Mouse (Mus musculus): ENCODE measurements around the gene Rbck1. TPM values are rescaled to one million over a fixed set of nuclear protein-coding genes. Genes with fewer than 3 reads are reported as not detected.

Rbck1 gene
- polyA plus RNA-seq, 1 experiment from 2014 or later = 107 TPM

Other genes with a start within 250 kb of the Rbck1 start
- 22.5 and 23.4 TPM in 2 replicates for gene Srxn1, start 227.1 kb downstream of the Rbck1 start, polyA plus RNA-seq (2014; fragmentation: Nextera tagmentation; extraction: Ambion mirVana)
- gene Tcf15, start 189.1 kb downstream of the Rbck1 start, polyA plus RNA-seq (2014; fragmentation: Nextera tagmentation; extraction: Ambion mirVana) = 1.3 and 3.3 TPM in 2 replicates
- gene Csnk2a1, start 105.8 kb downstream of the Rbck1 start, polyA plus RNA-seq (2014; fragmentation: Nextera tagmentation; extraction: Ambion mirVana) = 94.7 and 155 TPM in 2 replicates
- 28.0 and 33.9 TPM in 2 replicates for gene Tbc1d20, start 38.8 kb downstream of the Rbck1 start, polyA plus RNA-seq (2014; fragmentation: Nextera tagmentation; extraction: Ambion mirVana)
- gene Trib3, start 11.4 kb upstream of the Rbck1 start, polyA plus RNA-seq (2014; fragmentation: Nextera tagmentation; extraction: Ambion mirVana) = 1.1 and 1.6 TPM in 2 replicates
- 42.9 and 54.4 TPM in 2 replicates for gene Nrsn2, start 44.0 kb upstream of the Rbck1 start, polyA plus RNA-seq (2014; fragmentation: Nextera tagmentation; extraction: Ambion mirVana)
- gene Sox12, start 65.4 kb upstream of the Rbck1 start, polyA plus RNA-seq (2014; fragmentation: Nextera tagmentation; extraction: Ambion mirVana) = 19.2 and 19.7 TPM in 2 replicates
- 14.5 and 18.0 TPM in 2 replicates for gene Zcchc3, start 82.4 kb upstream of the Rbck1 start, polyA plus RNA-seq (2014; fragmentation: Nextera tagmentation; extraction: Ambion mirVana)
- 0.87 and 0.99 TPM in 2 replicates for gene 6820408C15Rik, start 82.9 kb upstream of the Rbck1 start, polyA plus RNA-seq (2014; fragmentation: Nextera tagmentation; extraction: Ambion mirVana)
- gene Defb23, start 132.0 kb upstream of the Rbck1 start, polyA plus RNA-seq (2014; fragmentation: Nextera tagmentation; extraction: Ambion mirVana) = not detected in 2 replicates
- not detected in 2 replicates for gene Defb20, start 144.4 kb upstream of the Rbck1 start, polyA plus RNA-seq (2014; fragmentation: Nextera tagmentation; extraction: Ambion mirVana)
- not detected in 2 replicates for gene Defb22, start 157.5 kb upstream of the Rbck1 start, polyA plus RNA-seq (2014; fragmentation: Nextera tagmentation; extraction: Ambion mirVana)
- gene Defb26, start 179.0 kb upstream of the Rbck1 start, polyA plus RNA-seq (2014; fragmentation: Nextera tagmentation; extraction: Ambion mirVana) = not detected in 2 replicates
- gene Defb28, start 185.6 kb upstream of the Rbck1 start, polyA plus RNA-seq (2014; fragmentation: Nextera tagmentation; extraction: Ambion mirVana) = not detected in 2 replicates
- not detected in 2 replicates for gene Defb29, start 207.4 kb upstream of the Rbck1 start, polyA plus RNA-seq (2014; fragmentation: Nextera tagmentation; extraction: Ambion mirVana)
- not detected in 2 replicates for gene Gm17416, start 236.7 kb upstream of the Rbck1 start, polyA plus RNA-seq (2014; fragmentation: Nextera tagmentation; extraction: Ambion mirVana)
- not detected in 2 replicates for gene Defb21, start 240.1 kb upstream of the Rbck1 start, polyA plus RNA-seq (2014; fragmentation: Nextera tagmentation; extraction: Ambion mirVana)
- not detected in 2 replicates for gene Defb19, start 247.7 kb upstream of the Rbck1 start, polyA plus RNA-seq (2014; fragmentation: Nextera tagmentation; extraction: Ambion mirVana)